Mouse (Mus musculus) intestine, embryonic 14.5 days (tissue): ENCODE measurements around the gene Plagl2. TPM values are rescaled to one million over a fixed set of nuclear protein-coding genes. Genes with fewer than 3 reads are reported as not detected.

Experiments used
- ATAC-seq: fragments of 200-750 bp; cut with Nextera tagmentation; replicated peaks from 2 replicates; pipeline ENCODE4 v1.8.0; 2017; ENCODE audit warnings: low read depth, moderate number of reproducible peaks, moderate TSS enrichment, moderate library complexity; ENCODE audit not compliant: low FRiP score, low TSS enrichment
- DNase-seq: peaks from one replicate; pipeline ENCODE4 v3.0.0-alpha.2; 2018; ENCODE audit warnings: low spot score
- H3K27ac ChIP-seq: fragments of 300-500 bp; sonication (generic); 2 replicates; pipeline ENCODE4 v1.5.1; 2014; ENCODE audit warnings: low read depth, mild to moderate bottlenecking, control low read depth
- H3K27me3 ChIP-seq: fragments of 300-500 bp; sonication (generic); replicated peaks from 2 replicates; pipeline ENCODE4 v1.6.1; 2014; ENCODE audit warnings: low read length, control low read depth; ENCODE audit not compliant: control insufficient read depth, insufficient read depth
- H3K36me3 ChIP-seq: fragments of 300-500 bp; sonication (generic); 2 replicates; pipeline ENCODE4 v1.6.1; 2014; ENCODE audit warnings: low read length, control low read depth; ENCODE audit not compliant: control insufficient read depth, insufficient read depth
- H3K4me1 ChIP-seq: fragments of 300-500 bp; sonication (generic); replicated peaks from 2 replicates; pipeline ENCODE4 v1.6.1; 2014; ENCODE audit warnings: low read length, control low read depth, mixed read lengths; ENCODE audit not compliant: control insufficient read depth, insufficient read depth
- H3K4me2 ChIP-seq: fragments of 300-500 bp; sonication (generic); 2 replicates; pipeline ENCODE4 v1.6.1; 2014; ENCODE audit warnings: low read length
- H3K4me3 ChIP-seq: fragments of 300-500 bp; sonication (generic); 2 replicates; pipeline ENCODE4 v1.5.1; 2014; ENCODE audit warnings: low read depth, low read length, control low read depth, mixed read lengths
- H3K9ac ChIP-seq: fragments of 300-500 bp; sonication (generic); 2 replicates; pipeline ENCODE4 v1.6.1; 2014; ENCODE audit warnings: mild to moderate bottlenecking, low read length
- H3K9me3 ChIP-seq: fragments of 300-500 bp; sonication (generic); 2 replicates; pipeline ENCODE4 v1.6.1; 2016; ENCODE audit warnings: low read length, control low read depth; ENCODE audit not compliant: control insufficient read depth
- WGBS: fragments of 180-500 bp; shearing (Covaris S2); extraction: QIAGEN DNeasy Blood & Tissue Kit; methylation state at CpG from one replicate; pipeline ENCODE4 v1.1.7; 2014; 5-methylcytosine and 5-hydroxymethylcytosine counted together
- polyA plus RNA-seq: library from polyadenylated mRNA; unstranded; fragments of >200 nt; fragmentation: Nextera tagmentation; extraction: Ambion mirVana; gene quantifications from 2 replicates; pipeline ENCODE4 v1.2.1, GENCODE M21; 2014

The Plagl2 gene
- polyA plus RNA-seq, 1 experiment from 2014 or later: 49.2 TPM

GRCm38 (mm10) chr2:153242156-153242555, 930 bp upstream of the Plagl2 start:
- peak overlapping the region; percentile 96 for H3K9ac ChIP-seq
- ATAC-seq: no peak
- H3K27ac ChIP-seq: peak overlapping the region; percentile 94; the same call in 1 of the 2 replicates

GRCm38 (mm10) chr2:153240701-153241235, 458 bp downstream of the Plagl2 start:
- no peaks in the 10 kb centered on the region for H3K27me3 ChIP-seq
- H3K4me2 ChIP-seq: peak overlapping the region; percentile 80
- DNase-seq (no peak), ATAC-seq (peak; percentile 75; the same call in 1 of the 2 replicates)
- H3K36me3 ChIP-seq: peaks cover 37% of the 10 kb centered on the region
- no peaks in the 10 kb centered on the region for H3K9me3 ChIP-seq
- H3K4me1 ChIP-seq: peaks cover 35% of the 10 kb centered on the region
- WGBS: 0% methylated on average over 27 of the region's 33 CpGs
- H3K9ac ChIP-seq: peak overlapping the region; percentile 96
- peak overlapping the region; percentile 94 for H3K27ac ChIP-seq
- H3K4me3 ChIP-seq: peak overlapping the region; percentile 91

More at GRCm38 (mm10) chr2:153242156-153242555, 930 bp upstream of the Plagl2 start:
- Histone ChIP-seq H3K4me2 (peak overlapping the region; percentile 81), H3K4me3 (peak overlapping the region; percentile 91), H3K9me3 (no peaks in the 10 kb centered on the region), H3K27me3 (no peaks in the 10 kb centered on the region), H3K4me1 (peaks cover 29% of the 10 kb centered on the region), H3K36me3 (peaks cover 29% of the 10 kb centered on the region)
- DNase-seq: no peak
- 61% methylated on average over 6 of the region's 6 CpGs for WGBS

DNA sequence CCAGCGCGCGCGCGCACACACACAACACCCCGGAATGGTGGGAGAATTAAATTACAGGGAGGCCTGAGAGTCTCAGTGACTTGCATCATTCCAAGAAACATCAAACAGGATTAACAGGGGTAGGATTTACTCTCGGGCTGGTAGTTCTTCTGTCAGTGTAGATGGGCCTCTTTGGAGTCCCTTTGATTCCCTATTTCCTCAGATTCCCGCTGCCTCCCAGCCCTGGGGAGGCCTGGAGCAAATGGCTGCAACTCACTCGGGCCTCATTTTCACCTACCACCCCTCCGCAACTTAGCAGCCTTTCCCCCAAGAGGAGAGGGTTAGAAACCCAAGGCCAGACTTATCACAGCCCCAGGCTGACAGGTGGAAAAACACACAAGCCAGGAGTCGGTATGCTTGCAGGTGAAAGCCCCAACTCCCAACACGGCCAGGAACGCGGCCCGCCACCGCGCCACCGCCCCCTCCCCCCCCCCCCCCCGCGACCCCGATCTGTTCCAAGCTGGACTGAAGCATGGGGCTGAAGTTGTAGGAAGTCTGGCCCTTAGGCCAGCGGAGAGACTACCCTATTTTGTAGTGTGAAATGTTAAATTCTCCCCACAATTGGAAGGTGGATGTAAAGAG, 1.3 kb downstream of the Plagl2 start:
- H3K27me3 ChIP-seq: no peaks in the 10 kb centered on the region
- H3K9me3 ChIP-seq: no peaks in the 10 kb centered on the region
- peak overlapping the region; percentile 96 for H3K9ac ChIP-seq
- 9% methylated on average over 16 of the region's 22 CpGs for WGBS
- peak overlapping the region; percentile 80 for H3K4me2 ChIP-seq
- peak overlapping the region; percentile 91 for H3K4me3 ChIP-seq
- ATAC-seq (no peak), DNase-seq (peak; percentile 61)
- peaks cover 35% of the 10 kb centered on the region for H3K4me1 ChIP-seq
- H3K36me3 ChIP-seq: peaks cover 37% of the 10 kb centered on the region
- peak overlapping the region; percentile 94 for H3K27ac ChIP-seq

DNA sequence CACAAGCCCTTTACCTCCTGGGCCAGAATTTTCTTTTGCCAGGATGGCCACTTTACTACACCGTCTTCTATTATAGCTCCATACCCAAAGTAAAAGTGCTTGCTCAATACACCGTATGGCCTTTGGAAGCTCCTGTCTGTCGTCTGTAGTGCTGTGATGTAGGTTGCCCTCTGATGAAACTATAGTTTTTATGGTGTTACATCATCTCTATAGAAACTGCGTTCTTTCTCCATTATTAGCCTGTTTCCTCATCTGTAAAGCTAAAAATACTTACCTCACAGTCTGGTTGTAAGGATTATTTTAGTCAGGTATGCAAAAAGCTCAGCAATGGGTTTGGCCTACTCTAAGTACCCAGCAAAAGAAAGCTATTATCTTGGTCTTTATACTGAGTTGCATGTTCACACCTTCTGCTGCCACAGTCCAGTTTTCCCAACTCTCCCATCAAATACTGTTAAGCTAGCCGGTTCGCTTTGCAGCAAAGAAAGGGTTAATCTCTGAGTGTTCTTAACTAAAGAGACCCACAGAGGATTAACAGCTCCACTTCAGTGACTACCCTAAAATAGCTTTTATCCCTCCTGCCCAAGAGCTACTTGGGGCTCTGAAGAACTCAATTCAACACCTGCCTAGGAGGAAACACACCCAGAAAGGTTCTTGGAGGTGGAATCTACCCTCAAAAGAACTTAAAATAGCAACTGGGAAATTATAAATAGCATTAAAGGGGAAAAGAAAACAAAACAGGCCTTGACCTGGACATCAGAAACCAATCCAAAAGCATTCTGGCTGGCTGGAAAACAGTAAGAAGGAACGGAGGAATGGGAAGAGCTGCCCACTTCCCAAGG, 2.0 kb downstream of the Plagl2 start:
- ATAC-seq (no peak), DNase-seq (no peak)
- Histone ChIP-seq H3K9me3 (no peaks in the 10 kb centered on the region), H3K4me1 (peaks cover 35% of the 10 kb centered on the region), H3K27me3 (no peaks in the 10 kb centered on the region), H3K27ac (peak overlapping the region; percentile 94), H3K4me3 (peak overlapping the region; percentile 91), H3K4me2 (peak overlapping the region; percentile 80), H3K36me3 (peaks cover 37% of the 10 kb centered on the region), H3K9ac (peak overlapping the region; percentile 96)
- WGBS: 62% methylated on average over 7 of the region's 7 CpGs

- WGBS: 49% methylated on average over 2 of the region's 2 CpGs
- 0 out of 2 replicates have a peak overlapping the region, but pooled peaks have one; percentile 91 for H3K4me3 ChIP-seq
- ATAC-seq (no peak), DNase-seq (no peak)
- peak overlapping the region; percentile 96; the same call in 1 of the 2 replicates for H3K9ac ChIP-seq
- H3K4me2 ChIP-seq: peak overlapping the region; percentile 80
- H3K27ac ChIP-seq: peak overlapping the region; percentile 94
- no peaks in the 10 kb centered on the region for H3K9me3 ChIP-seq
- no peaks in the 10 kb centered on the region for H3K27me3 ChIP-seq
- peaks cover 35% of the 10 kb centered on the region for H3K4me1 ChIP-seq
- peaks cover 45% of the 10 kb centered on the region for H3K36me3 ChIP-seq
Observed at GRCm38 (mm10) chr2:153238406-153238805, 2.8 kb downstream of the Plagl2 start.

DNA sequence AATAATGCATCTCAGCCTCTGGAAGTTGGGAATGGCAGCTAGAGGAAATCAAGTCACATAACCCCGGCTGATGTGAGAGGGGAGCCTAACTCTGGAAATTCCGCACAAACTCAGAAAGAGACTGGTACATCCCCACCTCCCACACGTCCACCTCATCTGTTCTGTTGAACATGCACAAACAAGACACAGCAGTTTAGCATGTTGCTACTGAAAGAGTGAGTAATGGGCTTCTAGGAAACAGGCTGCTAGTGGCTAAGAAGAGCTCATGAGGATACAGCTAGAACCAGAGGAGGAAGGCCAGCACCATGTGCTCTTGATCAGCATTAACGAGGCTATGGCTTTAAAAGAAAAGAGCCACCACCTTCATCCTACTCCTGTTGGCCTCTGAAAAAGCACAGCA, 3.3 kb downstream of the Plagl2 start:
- H3K9ac ChIP-seq: peak overlapping the region; percentile 27; the same call in 1 of the 2 replicates
- DNase-seq (no peak), ATAC-seq (no peak)
- no peaks in the 10 kb centered on the region for H3K9me3 ChIP-seq
- peak overlapping the region; percentile 80; the same call in 1 of the 2 replicates for H3K4me2 ChIP-seq
- no peaks in the 10 kb centered on the region for H3K27me3 ChIP-seq
- peaks cover 35% of the 10 kb centered on the region for H3K4me1 ChIP-seq
- WGBS: 64% methylated on average over 4 of the region's 4 CpGs
- H3K4me3 ChIP-seq: 0 out of 2 replicates have a peak overlapping the region, but pooled peaks have one; percentile 8
- H3K36me3 ChIP-seq: peaks cover 51% of the 10 kb centered on the region
- H3K27ac ChIP-seq: peak overlapping the region; percentile 47; the same call in 1 of the 2 replicates

DNA sequence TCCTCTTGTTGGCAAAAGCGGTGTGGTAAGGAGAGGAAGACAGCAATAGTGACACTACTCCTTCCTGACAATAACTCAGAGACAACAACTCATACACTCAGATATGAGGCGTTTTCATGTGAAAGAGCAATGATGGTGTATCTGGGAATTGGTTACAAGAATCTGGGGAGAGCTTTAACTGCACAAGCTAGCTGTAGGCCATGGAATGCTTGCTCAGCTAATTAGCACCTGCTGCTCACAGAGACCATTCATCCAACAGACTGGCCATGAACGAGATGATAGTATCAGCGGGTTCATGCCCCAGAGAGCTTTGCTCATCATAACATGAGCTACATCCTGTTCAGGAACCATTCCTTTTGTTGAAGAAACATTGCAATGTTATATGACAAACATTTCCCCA, 4.0 kb downstream of the Plagl2 start:
- Histone ChIP-seq H3K27me3 (no peaks in the 10 kb centered on the region), H3K4me3 (no peak overlapping the region), H3K4me2 (no peak overlapping the region), H3K36me3 (peaks cover 58% of the 10 kb centered on the region), H3K9me3 (no peaks in the 10 kb centered on the region), H3K4me1 (peaks cover 29% of the 10 kb centered on the region), H3K9ac (no peak overlapping the region), H3K27ac (no peak overlapping the region)
- WGBS: 66% methylated on average over 4 of the region's 4 CpGs
- no peak for DNase-seq
- no peak for ATAC-seq

DNA sequence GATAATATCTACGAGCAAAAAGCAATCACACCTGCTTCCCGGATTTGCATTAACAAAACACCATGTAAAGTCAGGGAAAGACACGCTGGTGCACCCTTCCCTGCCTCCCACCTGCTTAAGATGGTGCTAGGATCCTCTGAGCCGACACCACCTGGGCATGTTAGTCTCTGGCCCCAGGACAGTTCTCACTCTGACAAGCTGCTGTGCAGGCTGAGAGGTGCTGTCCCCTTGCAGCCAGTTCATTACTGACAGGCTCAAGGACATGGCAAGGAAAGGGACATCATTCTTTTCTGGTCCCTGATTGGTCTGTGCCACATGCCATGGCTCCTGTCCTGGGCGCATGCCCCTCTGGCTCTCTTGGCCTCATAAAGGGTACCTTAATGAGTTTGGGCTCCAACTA, 12.7 kb downstream of the Plagl2 start:
- Histone ChIP-seq H3K4me3 (no peak overlapping the region), H3K36me3 (peaks cover 63% of the 10 kb centered on the region), H3K9ac (no peak overlapping the region), H3K27ac (no peak overlapping the region), H3K27me3 (no peaks in the 10 kb centered on the region), H3K4me2 (no peak overlapping the region), H3K9me3 (no peaks in the 10 kb centered on the region), H3K4me1 (peaks cover 6% of the 10 kb centered on the region)
- no peak for DNase-seq
- ATAC-seq: no peak
- 82% methylated on average over 5 of the region's 5 CpGs for WGBS
